Mouse (Mus musculus) gastrocnemius, postnatal 4 days (tissue): ENCODE measurements around the gene Phlda3. TPM values are rescaled to one million over a fixed set of nuclear protein-coding genes. Genes with fewer than 3 reads are reported as not detected.
A peak's percentile ranks its signal among the peaks of the same experiment; 100 is the strongest.

Experiments
- DNase-seq, 2 experiments: peaks; one replicate each; pipeline ENCODE4 v3.0.0; 2021 to 2022; ENCODE audit warnings: low spot score in 2 of 2, mixed read lengths in 2 of 2
- total RNA-seq, 2 experiments: library from RNA; stranded (reverse); gene quantifications; 2 replicates each; pipeline ENCODE4 v1.2.3; 2021

Gene Phlda3
- total RNA-seq, 2 experiments from 2014 or later: 30.6 to 38.0 TPM

GRCm38 (mm10) chr1:135792143-135792939 lies 26.4 kb downstream of the Phlda3 start:
- DNase-seq: no peak

- DNase-seq: no peak
Measured at GRCm38 (mm10) chr1:135793370-135794215, 27.7 kb downstream of the Phlda3 start.

- DNase-seq: no peak
Measured at GRCm38 (mm10) chr1:135794216-135795134, 28.6 kb downstream of the Phlda3 start.

- DNase-seq: no peak
Measured at GRCm38 (mm10) chr1:135798492-135798891, 32.6 kb downstream of the Phlda3 start.

GRCm38 (mm10) chr1:135799109-135799627 lies 33.2 kb downstream of the Phlda3 start:
- no peak for DNase-seq

- no peak for DNase-seq
Measured at GRCm38 (mm10) chr1:135800192-135800950, 34.5 kb downstream of the Phlda3 start.

- no peak for DNase-seq
Measured at GRCm38 (mm10) chr1:135807546-135807945, 41.6 kb downstream of the Phlda3 start.

- DNase-seq: no peak
Measured at GRCm38 (mm10) chr1:135810180-135810579, 44.3 kb downstream of the Phlda3 start.

GRCm38 (mm10) chr1:135811016-135811646 lies 45.2 kb downstream of the Phlda3 start:
- peak; percentile 73 to 82 for DNase-seq

- DNase-seq: no peak
Measured at GRCm38 (mm10) chr1:135812205-135812604, 46.3 kb downstream of the Phlda3 start.

GRCm38 (mm10) chr1:135812618-135813017 lies 46.7 kb downstream of the Phlda3 start:
- DNase-seq: no peak

- no peak for DNase-seq
Measured at GRCm38 (mm10) chr1:135813071-135813470, 47.2 kb downstream of the Phlda3 start.

GRCm38 (mm10) chr1:135813687-135814395 lies 47.9 kb downstream of the Phlda3 start:
- DNase-seq: no peak

- DNase-seq: no peak
Measured at GRCm38 (mm10) chr1:135814531-135814930, 48.6 kb downstream of the Phlda3 start.

GRCm38 (mm10) chr1:135817595-135817994 lies 51.7 kb downstream of the Phlda3 start:
- no peak for DNase-seq

GRCm38 (mm10) chr1:135818481-135819086 lies 52.7 kb downstream of the Phlda3 start, which contains the start of gene Lad1:
Gene Lad1, plus strand, starts transcription at chr1:135818598.
- DNase-seq: no peak
